Mouse (Mus musculus) ovary, postnatal 36 days (tissue): ENCODE data around the gene Olfr868.

Source experiments
- DNase-seq: peaks from one replicate; pipeline ENCODE4 v3.0.0; 2022; ENCODE audit warnings: low spot score, mixed read lengths

Gene Olfr868

GRCm38 (mm10) chr9:20098326-20098725 is at the start of gene Olfr868:
Olfr868 (plus strand) TSS chr9:20098626.
- DNase-seq = no peak

- no peak for DNase-seq
Observed at GRCm38 (mm10) chr9:20057462-20057861, 41.0 kb upstream of the Olfr868 start, which contains the start of gene Olfr867. Olfr867 (minus strand) TSS chr9:20057562.

GRCm38 (mm10) chr9:20070236-20070635 is 28.2 kb upstream of the Olfr868 start:
- DNase-seq = no peak

- DNase-seq = no peak
Observed at GRCm38 (mm10) chr9:20071291-20071690, 27.1 kb upstream of the Olfr868 start.

GRCm38 (mm10) chr9:20073523-20074177 is 24.8 kb upstream of the Olfr868 start:
- DNase-seq = no peak

GRCm38 (mm10) chr9:20128709-20129108 is 30.3 kb downstream of the Olfr868 start, which contains the start of gene Olfr869:
Olfr869 (plus strand) TSS chr9:20129009.
- no peak for DNase-seq

GRCm38 (mm10) chr9:20149706-20150105 is 51.3 kb downstream of the Olfr868 start:
- DNase-seq = no peak
